Mouse (Mus musculus) 3134 (cell line): ENCODE measurements around the gene Pde4d.

Experiments used
- DNase-seq: peaks from one replicate; pipeline ENCODE4 v3.0.0-alpha.2; 2011; ENCODE audit warnings: low spot score; ENCODE audit not compliant: insufficient read length; ENCODE audit errors: extremely low read depth

Pde4d gene

DNA sequence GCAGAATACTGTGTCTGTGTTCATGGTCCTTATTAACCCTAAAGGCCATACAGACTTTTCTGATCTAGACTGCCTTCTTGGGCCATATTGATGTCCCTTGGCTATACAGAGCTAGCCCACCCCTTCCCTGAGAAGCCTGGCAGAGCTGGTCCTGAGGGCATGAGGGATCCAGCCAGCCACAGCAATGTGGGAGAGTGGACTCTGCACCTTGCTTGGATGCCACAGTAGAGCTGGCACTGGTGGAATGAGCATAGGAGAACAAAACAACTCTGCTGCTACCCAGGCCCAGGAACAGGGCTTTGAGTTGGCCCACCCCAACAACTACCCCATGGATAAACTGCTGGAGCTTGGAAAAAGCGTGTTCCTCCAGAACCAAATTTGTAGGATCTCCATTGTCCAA lies 503.2 kb downstream of the Pde4d start:
- DNase-seq = no peak

DNA sequence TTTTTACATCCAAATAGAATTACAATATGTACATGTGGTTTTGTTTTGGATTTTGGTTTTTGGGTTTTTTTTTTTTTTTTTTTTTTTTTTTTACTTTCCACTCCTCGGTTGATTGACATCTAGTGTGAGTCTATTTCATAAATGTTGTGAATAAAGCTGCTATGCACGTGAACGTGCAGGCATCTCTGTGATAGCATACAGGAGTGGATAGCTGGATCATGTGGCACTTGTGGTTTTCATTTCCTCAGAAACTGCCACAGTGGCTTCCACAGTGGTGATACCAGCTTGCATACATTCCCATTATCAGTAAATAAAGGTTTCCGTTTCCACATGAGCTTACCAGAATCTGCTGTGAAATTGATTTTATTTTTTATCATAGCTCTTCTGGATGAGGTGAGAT lies 506.3 kb downstream of the Pde4d start:
- DNase-seq = no peak

DNA sequence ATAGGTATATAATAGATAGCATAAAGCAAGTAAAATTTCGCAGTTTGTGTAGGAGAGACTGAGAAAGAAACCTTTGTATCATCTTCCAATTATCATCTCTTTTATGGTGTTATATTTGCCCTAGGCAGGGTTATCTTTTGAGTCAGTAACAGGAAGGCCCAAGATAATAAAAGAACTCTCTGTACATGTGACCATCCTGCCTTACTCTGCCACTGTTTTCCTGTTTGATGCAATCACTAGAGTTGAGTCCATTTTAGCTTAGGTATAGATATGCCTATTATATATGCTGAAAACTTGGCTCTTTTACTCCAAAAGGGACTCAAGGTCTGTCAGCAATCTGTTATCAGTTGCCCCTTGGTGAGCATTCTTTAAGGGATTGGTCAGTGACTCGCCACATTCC lies 514.3 kb downstream of the Pde4d start:
- DNase-seq = no peak

DNA sequence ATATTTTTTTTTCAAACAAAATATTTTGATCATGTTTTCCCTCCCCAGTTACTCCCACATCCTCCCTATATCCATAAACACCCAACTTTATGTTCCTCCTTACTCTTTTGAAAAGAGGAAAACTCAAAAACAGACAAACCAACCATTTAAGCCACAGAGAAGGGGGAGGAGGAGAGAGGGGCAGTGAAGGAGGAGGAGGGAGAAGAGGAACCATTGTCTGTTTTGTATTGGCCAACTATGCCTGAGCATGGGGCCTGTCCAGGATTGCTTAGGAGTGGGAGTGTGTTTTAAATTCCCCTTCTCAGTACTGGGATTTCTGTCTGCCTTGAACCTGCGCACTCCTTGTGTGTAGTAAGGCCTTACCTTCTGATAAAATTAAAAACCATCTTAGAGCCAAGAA lies 531.4 kb downstream of the Pde4d start:
- DNase-seq = no peak

DNA sequence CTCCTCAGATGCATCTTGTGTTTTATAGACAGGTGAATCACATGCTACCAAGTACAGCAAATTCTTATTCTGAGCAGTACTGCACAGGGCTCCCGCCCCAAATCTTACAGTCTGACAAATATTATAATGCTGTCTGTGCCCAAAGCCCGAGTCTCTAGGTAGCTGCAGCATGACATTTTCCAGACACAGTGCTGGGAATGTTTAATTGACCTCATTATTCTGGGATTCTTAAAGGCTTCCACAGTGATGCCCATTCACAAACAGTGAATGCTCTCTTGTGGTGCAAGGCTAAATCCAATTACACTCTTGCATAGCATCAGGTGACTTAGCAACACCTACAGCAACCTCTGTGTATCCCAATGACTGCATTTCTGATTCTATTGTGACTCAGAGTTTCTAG lies 549.0 kb downstream of the Pde4d start:
- no peak for DNase-seq

DNA sequence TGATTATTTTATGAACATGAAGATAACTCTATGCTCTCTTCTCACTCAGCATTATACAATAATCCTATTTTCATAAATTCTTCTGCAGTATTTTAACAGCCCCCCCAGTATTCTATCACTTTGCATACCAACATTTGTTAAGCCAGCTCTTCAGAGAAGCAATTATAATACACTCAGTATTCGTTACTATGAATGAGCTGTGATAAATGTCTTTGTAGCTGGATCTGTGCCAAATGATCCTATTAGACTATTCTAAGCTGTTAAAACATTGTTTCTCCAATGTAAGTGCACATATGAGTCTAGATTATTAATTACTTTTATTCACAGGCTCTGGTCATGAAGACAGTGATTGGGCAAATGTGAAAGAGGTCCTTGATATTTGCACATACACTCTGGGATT lies 575.0 kb downstream of the Pde4d start:
- no peak for DNase-seq

DNA sequence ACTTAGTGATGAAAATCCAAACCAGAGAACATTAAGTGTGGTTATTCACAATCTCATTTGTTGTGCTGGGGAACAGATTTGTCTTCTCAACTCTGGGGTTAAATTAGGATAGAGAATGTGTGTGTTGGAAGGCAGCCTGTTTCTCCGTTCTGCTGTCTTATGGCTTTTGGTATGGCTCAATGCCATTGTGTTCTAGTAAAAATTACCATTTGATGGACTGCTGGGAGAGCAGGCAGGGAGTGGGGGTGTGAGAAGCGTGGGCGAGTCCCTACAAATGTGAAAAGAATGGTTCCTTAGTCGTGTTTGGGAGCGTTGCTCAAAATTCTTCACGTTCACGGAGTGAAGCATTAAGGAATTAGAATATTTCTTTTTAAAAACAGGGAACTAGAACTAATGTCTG lies 597.4 kb downstream of the Pde4d start:
- DNase-seq = no peak

DNA sequence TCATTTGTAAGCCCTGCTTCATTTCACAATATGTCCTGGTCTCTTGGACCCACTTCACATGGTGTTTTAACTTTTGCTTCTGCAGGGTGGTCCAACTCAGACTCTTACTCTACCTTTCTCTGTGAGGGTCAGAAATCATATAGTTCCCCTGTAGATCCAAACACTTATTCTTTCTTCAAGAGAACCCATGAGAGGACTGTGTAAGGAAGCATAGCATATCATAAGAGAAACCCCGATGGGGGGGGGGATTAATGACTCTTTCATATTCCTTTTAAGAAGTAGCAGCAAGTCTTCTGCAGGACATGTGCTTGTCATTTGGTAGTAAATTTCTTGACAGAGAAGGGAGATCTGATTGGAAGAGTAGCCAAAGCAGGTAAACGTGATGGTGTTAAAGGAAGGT lies 603.1 kb downstream of the Pde4d start:
- no peak for DNase-seq

DNA sequence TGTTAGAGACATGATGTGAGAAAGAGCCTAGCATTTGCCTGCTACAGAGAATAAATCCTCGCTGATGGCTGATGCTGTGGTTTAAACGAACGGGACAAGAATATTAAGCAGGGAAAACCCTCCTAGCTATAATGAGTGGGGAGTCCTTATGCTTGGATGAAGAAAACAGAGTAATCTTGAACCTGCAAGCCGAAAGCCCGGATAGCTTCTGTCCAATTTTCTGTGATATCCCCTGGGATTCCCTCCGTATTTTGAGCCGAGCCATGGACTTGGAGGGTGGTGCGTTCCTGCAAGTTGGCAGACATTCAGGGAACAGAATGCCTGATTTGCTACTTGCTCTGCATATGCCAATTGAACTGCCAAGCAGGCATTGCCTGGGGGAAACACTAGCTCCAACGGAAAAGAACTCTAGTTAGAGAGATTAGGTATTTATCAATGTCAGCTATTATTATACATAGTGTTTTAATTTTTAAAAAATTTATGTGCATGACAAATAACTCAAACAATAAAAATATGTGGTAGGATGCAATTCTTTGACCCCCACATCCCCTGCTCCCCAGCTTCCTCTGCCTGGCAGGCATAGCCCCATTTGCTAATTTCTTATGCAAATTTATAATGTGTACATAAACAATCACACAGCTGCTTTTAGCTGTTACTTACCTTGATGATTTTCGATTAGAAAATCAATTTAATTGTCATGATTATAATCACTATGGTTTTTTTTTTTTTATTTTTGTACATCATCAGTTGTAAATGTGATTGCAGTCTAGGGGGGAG lies 603.7 kb downstream of the Pde4d start:
- DNase-seq = no peak

DNA sequence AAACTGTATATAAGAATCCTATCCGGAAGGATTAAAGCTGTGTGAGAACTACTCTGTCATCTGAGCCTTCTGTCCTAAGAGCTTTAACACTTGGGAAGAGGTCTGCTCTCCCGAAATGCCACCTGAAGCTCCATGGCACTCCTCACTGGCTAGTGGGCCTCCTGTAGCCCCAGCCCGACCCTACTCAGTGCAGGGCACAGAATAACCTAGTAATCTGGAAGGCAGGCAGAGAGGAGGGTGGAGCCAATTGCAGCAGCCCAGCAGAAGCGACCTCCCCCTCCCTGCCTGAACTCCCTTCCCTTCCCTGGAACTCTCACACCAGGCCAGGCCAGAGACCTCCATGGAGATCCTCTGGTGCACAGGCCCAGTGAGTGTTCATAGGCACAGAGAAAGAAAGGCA lies 608.3 kb downstream of the Pde4d start:
- DNase-seq = no peak

DNA sequence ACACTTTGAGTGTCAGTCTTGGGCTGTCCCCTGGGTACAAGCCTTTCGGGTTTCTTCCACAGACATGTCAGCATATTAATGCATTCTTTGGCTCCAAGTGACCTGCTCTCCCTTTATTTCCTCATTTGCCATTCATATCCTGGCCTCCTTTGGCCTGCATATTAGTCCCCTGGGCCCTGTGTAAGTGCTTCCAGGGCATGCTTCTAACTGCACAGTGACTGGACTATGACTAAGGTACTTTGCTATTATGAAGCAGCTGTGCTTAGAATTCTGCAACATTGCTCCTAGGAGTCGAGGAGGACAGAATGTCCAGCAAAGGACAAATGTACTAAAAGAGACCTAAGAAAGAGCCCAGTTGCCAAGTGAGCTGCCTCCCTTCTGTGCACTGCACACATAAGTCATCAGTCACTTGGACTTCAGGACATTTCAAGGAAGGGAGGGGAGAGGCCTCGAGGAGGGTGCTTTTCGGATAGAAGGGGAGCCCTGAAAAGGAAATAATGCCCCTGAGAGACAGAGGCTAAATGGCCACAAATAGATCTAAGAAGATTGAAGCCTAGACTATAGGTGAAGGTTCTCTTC lies 616.9 kb downstream of the Pde4d start:
- no peak for DNase-seq

DNA sequence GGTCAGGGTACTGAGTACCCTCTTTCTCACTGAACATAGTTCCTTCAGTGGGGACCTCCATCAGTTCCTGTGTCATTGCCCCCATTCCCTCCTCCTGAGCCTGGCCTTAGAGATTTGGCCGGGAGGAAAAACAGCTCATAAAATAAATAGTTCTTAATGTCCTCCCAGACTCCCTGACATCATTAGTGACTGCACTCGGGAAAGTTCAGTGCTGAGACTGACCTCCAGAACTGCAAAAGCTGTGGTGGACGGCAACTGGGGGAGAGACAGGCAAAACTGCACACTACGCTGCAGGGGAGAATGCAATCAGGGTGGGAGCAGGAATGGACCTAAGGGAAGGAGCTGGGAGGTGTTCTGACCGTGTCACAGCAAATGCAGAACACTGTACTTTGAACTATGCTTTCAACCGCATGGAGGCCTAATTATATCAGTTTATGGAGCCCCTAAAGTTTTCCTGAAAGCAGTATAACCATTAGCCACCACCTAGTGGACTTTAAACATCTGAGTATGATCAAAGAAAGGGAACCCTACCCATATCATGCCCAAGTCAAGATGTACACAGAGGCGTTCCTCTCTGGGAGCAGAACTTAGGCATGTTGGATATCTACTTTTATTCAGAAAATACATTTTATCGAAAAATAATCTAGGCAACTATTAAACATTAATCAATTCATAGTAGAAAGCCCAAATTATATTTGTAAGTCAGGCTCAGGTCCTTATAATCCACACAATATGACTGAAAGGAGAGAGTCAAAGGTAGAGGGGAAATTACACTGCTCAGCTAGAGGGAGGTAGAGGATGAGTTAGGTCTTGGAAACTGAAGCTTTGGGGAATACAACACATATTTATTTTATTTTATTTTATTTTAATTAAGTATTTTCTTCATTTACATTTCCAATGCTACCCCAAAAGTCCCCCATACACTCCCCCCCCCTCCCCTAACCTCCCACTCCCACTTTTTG lies 618.8 kb downstream of the Pde4d start:
- DNase-seq = no peak

DNA sequence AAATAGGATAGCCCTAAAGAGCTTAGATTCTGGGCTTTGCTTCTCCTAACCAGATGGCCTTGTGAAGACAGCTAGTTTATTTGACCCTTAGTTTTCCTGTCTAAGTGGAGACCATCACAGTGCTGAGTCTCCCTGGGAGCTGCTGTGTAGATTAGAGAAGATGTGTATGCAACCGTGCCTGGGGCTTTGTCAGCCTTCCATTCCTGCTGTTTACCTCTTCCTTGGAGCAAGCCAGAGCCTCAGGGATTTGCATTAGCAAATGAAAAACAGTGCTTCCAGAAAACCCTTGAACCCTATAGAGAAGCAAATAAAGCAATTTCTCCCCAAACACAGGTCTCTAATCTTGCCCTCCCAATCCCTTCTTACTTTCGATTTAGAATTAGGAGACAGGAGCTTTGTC lies 623.6 kb downstream of the Pde4d start:
- DNase-seq = no peak

DNA sequence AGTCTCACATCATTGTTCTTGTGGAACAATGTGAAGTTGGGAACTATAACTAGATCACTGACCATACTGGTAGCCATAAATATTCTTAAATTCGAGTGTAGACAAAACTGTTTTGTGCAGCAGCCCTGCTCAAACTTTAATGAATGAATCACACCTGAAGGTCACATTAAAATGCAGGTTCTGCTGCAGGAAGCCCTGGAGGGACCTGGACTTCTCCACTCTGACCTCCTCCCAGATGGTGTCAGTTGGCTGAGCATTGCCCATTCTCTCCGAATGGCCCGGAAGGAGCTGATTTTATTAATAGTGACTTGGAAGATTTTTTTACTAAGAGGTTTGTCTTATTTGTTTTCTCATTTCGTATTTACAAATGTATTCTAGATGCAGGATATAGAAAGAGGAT lies 624.3 kb downstream of the Pde4d start:
- DNase-seq = no peak

DNA sequence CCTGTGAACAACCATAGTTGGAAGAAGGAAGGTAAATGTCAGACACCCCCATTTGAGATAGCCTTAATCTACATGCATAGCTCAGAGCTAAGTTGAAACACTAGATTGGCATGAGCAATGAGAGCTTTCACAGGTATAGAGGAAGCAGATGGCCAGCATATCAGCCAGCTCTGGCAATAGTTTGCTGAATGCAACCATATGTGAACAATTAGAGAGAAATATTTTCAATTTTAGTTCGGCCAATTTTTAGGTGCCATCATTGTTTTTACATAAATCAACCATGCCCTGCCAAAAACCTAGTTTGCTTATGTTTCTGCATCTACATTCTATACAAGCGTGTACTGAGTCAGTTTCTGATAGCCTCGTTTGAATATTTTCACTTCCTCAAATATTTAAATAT lies 642.9 kb downstream of the Pde4d start:
- DNase-seq = no peak

DNA sequence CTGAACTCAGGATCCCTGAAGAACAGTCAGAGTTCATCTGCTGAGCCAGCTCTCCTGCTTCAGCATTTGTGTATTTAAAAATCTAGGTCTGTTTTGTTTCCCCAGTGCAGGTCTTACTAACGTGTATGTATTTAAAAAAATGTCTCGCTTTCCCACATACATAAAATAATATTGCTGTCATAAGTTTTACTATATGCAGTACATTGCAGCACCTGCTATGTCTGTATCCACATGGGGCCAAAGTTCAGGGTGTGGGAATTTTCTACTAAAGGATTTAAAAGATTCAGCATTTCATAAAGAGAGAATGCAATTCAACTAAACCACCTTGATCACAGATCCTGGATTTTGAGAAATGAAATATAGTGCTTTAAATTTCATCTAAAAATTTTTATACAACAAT lies 646.9 kb downstream of the Pde4d start:
- no peak for DNase-seq

DNA sequence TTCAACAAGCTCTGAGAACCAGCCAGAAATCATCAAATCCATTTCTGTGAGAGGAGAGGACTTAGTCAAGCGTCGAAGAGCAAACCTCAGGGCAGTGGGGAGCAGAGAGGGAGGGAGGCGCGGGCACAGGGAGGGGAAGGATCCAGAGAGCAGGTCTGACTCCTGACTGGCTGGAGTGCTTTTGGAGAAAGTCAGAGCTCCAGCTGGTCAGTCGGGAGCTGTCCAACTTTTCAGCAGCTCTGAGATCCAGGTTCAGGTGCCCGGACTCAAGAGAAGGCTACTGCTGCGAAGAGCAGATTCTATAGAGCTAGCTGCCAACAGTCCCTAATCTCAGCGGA lies 666.2 kb downstream of the Pde4d start:
- peak; percentile 3 for DNase-seq

DNA sequence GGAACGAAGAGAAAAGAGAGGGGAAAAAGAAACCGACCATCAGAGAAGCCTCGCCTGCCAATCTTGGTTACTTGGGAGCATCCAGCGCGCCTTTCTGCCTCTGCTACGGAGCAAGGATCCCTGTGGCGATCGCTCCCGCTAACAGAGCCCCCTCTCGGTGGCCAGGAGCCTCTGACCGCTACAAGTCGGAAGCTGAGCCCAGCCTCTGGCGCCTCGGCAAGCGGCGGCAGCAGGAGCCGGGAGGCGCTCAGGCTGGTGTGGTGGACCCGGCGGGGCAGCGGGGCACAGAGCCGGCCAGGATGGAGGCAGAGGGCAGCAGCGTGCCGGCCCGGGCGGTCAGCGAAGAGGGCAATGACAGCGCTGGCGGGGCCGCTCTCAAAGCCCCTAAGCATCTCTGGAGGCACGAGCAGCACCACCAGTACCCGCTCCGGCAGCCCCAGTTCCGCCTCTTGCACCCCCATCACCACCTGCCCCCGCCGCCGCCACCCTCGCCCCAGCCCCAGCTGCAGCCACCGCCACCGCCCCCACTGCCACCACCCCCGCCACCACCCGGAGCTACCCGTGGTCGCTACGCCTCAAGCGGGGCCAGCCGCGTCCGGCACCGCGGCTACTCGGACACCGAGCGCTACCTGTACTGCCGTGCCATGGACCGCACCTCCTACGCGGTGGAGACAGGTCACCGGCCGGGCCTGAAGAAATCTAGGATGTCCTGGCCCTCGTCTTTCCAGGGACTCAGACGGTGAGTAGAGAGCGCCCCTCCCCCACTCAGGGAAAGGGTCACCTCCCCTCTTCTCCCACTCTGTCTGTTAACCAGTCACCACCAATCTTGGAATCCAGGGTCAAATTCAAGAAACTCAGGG lies 666.8 kb downstream of the Pde4d start:
- peak; percentile 1 for DNase-seq

DNA sequence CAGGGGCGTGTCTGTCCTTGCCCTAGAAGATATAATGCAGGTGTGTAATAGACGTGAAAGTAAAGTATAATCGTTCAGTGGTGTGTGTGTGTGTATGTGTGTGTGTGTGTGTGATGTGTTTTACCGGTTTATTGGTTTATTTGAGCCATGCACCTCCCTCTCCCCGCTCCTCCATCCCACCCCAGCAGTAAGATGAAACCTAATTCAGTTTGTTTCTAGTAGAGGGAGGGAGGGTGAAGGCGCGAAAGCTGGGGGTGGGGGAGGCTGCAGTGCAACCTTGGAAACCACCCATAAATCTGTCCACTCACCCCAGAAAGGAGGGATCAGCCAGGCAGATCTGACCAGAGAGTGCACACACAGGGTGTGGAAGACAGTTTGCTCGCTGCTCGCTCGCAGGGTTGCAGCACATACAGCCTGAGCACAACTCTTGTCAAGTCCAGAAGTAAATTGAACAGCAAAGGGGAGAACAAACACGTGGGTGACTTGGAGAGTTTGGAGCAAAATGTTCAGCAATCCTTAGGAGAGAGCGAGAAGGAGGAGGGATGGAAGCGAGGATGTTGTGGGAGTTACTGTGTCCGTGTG lies 667.6 kb downstream of the Pde4d start:
- peak; percentile 1 for DNase-seq

DNA sequence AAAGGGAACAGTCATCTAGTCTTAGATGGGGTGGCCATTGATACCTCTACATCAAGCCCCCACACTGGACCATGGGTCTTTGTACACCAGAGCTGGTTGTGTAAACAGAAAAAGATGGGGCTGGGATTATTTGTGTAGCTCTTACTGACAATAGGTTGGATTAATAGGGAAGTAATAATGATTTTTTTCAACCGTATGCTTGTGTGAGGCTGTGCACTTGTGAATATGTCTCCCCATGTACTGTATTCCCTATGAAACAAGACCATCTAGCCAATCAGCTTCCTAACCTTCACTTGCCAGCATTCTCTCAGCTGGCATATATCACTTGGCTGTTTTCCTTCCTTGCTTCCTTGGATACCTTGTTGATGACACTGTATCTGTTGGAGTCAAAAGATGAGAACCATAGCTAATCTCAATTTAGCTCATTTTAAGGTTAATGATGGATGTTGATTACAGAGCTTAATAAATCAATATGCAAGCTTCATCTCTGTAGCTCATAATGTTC lies 668.6 kb downstream of the Pde4d start:
- no peak for DNase-seq
